Mouse (Mus musculus): Measurements from ENCODE around the gene Gdpd3. TPM values are rescaled to one million over a fixed set of nuclear protein-coding genes. Genes with fewer than 3 reads are reported as not detected.
A peak's percentile ranks its signal among the peaks of the same experiment; 100 is the strongest.

Gene Gdpd3
- polyA plus RNA-seq, 1 experiment from 2014 or later: 2.1 TPM

DNA sequence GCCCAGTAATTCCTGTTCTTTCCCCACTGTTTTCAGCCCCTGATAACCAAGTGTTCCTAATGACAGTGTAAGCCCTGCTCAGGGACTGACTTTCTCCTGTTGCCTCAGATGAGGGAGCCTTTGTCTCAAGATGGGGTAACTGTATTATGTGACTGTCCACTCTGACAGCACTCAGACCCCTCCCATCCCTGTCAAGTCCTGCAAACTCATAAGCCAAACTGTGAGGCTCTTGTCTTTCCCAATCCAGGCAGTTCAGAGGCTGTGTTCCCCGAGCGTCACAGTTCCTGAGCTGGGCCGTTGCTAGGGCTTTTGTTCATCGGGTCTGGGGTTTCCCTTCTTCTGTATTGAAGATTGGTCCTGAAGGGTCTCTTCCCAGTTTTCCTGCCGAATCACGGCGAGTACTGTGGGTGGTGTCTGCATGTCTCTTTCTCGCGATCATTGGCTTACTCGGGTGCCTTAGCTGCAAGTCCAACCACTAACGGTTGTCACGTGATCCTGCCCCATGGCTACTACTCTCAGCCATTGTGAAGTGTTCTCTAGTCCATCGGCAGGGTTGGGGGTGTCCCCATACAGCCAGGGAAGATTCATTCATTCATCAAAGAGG is 25.9 kb upstream of the Gdpd3 start:
- WGBS: 79% methylated on average over 13 of the region's 13 CpGs
- H3K9ac ChIP-seq (ENCODE audit: low read depth, low read length): no peak overlapping the region
- no peaks in the 10 kb centered on the region for H3K27me3 ChIP-seq (replicated peaks; ENCODE audit: control insufficient read depth, insufficient read depth, low read length)
- H3K36me3 ChIP-seq (ENCODE audit: control insufficient read depth, insufficient read depth, low read length): no peaks in the 10 kb centered on the region
- no peak for ATAC-seq
- no peaks in the 10 kb centered on the region for H3K4me1 ChIP-seq (ENCODE audit: control insufficient read depth, insufficient read depth, low read length)
- no peak overlapping the region for H3K4me3 ChIP-seq (ENCODE audit: low read length)
- H3K4me2 ChIP-seq (ENCODE audit: low read depth, low read length): no peak overlapping the region
- H3K27ac ChIP-seq (ENCODE audit: low read length): no peak overlapping the region
- H3K9me3 ChIP-seq (ENCODE audit: control insufficient read depth, low read length): no peaks in the 10 kb centered on the region

DNA sequence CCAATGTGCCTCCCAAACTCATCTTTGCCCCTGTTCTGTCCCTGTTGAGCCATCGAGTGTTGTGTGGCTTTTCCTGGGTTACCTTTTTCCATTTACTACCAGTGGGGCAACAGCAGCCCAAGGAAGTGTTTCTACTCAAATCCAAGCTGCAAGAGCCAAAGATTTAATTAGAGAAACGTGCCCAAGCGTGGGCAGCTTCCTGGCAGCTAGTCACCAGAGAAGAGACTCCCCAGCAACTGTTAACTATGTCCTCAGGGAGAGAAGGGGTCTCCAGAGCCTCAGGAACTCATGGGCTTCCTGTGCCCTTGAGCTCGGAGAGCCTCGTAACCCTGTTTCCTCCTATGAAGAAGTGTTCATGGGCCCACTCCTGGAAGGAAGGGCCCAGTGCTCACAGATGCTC is 25.2 kb upstream of the Gdpd3 start:
- Histone ChIP-seq H3K9me3 (ENCODE audit: control insufficient read depth, low read length) (no peaks in the 10 kb centered on the region), H3K4me1 (ENCODE audit: control insufficient read depth, insufficient read depth, low read length) (no peaks in the 10 kb centered on the region), H3K9ac (ENCODE audit: low read depth, low read length) (no peak overlapping the region), H3K27me3 (replicated peaks; ENCODE audit: control insufficient read depth, insufficient read depth, low read length) (no peaks in the 10 kb centered on the region), H3K36me3 (ENCODE audit: control insufficient read depth, insufficient read depth, low read length) (no peaks in the 10 kb centered on the region), H3K27ac (ENCODE audit: low read length) (no peak overlapping the region), H3K4me2 (ENCODE audit: low read depth, low read length) (no peak overlapping the region), H3K4me3 (ENCODE audit: low read length) (no peak overlapping the region)
- 75% methylated on average over 5 of the region's 5 CpGs for WGBS
- ATAC-seq: no peak

DNA sequence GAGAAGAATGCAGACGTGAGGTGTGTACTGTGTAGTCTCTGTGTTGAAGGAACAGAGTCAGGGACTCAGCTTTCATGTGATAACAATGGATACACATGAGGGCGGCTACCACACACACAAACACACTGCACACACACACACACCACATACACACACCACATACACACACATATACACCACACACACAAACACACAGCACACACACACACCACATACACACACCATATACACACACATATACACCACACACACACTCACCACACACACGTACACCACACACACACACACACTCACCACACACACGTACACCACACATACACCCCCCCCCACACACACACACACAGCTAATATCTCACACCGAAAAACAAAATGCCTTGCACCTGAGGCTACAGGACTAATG is 24.7 kb upstream of the Gdpd3 start:
- no peak overlapping the region for H3K4me2 ChIP-seq (ENCODE audit: low read depth, low read length)
- no peak overlapping the region for H3K4me3 ChIP-seq (ENCODE audit: low read length)
- H3K27ac ChIP-seq (ENCODE audit: low read length): no peak overlapping the region
- 84% methylated on average over 5 of the region's 5 CpGs for WGBS
- no peaks in the 10 kb centered on the region for H3K27me3 ChIP-seq (replicated peaks; ENCODE audit: control insufficient read depth, insufficient read depth, low read length)
- no peaks in the 10 kb centered on the region for H3K4me1 ChIP-seq (ENCODE audit: control insufficient read depth, insufficient read depth, low read length)
- H3K36me3 ChIP-seq (ENCODE audit: control insufficient read depth, insufficient read depth, low read length): no peaks in the 10 kb centered on the region
- ATAC-seq: no peak; the same call in 1 of the 2 replicates
- no peaks in the 10 kb centered on the region for H3K9me3 ChIP-seq (ENCODE audit: control insufficient read depth, low read length)
- H3K9ac ChIP-seq (ENCODE audit: low read depth, low read length): no peak overlapping the region

DNA sequence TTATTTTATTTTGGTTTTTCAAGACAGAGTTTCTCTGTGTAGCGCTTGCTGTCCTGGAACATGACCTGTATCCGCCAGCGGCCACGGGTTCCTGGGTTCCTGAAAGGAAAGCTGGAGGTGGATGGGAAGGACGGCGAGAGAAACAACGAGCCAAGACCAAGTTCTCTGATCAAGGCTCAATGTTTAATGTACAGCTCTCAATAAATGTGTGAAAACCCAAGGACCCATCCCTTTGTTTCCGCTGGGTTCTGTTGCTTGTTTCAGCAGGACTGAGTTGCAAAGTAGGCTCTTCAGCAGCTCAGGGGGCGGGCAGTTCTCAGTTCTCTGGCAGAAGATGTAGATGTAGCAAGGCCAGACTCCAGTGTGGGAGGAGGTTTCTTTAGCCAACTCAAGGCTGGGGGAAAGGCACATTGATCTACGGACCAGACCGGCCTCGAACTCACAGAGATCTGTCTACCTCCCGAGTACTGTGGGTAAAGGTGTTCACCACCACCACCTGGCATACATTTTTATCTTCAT is 24.1 kb upstream of the Gdpd3 start:
- H3K9ac ChIP-seq (ENCODE audit: low read depth, low read length): no peak overlapping the region
- H3K4me2 ChIP-seq (ENCODE audit: low read depth, low read length): no peak overlapping the region
- 89% methylated on average over 13 of the region's 13 CpGs for WGBS
- no peak overlapping the region for H3K4me3 ChIP-seq (ENCODE audit: low read length)
- H3K9me3 ChIP-seq (ENCODE audit: control insufficient read depth, low read length): no peaks in the 10 kb centered on the region
- no peak for ATAC-seq
- H3K4me1 ChIP-seq (ENCODE audit: control insufficient read depth, insufficient read depth, low read length): no peaks in the 10 kb centered on the region
- no peaks in the 10 kb centered on the region for H3K27me3 ChIP-seq (replicated peaks; ENCODE audit: control insufficient read depth, insufficient read depth, low read length)
- no peak overlapping the region for H3K27ac ChIP-seq (ENCODE audit: low read length)
- no peaks in the 10 kb centered on the region for H3K36me3 ChIP-seq (ENCODE audit: control insufficient read depth, insufficient read depth, low read length)

DNA sequence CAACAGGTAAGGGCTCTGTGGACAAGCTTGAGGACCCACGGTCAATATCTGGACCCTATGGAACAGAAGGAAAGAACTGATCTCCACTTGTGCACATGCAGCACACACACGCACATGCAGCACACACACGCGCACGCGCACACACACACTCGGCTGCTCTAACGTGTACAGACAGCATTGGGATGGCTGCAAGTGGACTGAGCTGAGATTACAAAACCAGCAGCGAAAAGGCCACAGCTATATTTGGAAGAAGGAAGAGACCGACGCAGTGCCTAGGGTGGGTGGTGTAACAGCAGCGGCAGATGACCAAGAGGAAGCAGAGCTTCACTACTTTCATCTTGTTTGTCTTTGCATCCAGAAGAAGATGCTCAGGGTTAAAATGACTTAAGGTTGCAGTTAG is 20.1 kb upstream of the Gdpd3 start:
- H3K9ac ChIP-seq (ENCODE audit: low read depth, low read length): peak overlapping the region; percentile 44
- H3K9me3 ChIP-seq (ENCODE audit: control insufficient read depth, low read length): no peaks in the 10 kb centered on the region
- peaks cover 6% of the 10 kb centered on the region; the same call in 1 of the 2 replicates for H3K4me1 ChIP-seq (ENCODE audit: control insufficient read depth, insufficient read depth, low read length)
- peak overlapping the region; percentile 83 for H3K27ac ChIP-seq (ENCODE audit: low read length)
- 85% methylated on average over 12 of the region's 12 CpGs for WGBS
- peak overlapping the region; percentile 31 for H3K4me3 ChIP-seq (ENCODE audit: low read length)
- no peaks in the 10 kb centered on the region for H3K36me3 ChIP-seq (ENCODE audit: control insufficient read depth, insufficient read depth, low read length)
- no peak for ATAC-seq
- peak overlapping the region; percentile 27 for H3K4me2 ChIP-seq (ENCODE audit: low read depth, low read length)
- no peaks in the 10 kb centered on the region for H3K27me3 ChIP-seq (replicated peaks; ENCODE audit: control insufficient read depth, insufficient read depth, low read length)

DNA sequence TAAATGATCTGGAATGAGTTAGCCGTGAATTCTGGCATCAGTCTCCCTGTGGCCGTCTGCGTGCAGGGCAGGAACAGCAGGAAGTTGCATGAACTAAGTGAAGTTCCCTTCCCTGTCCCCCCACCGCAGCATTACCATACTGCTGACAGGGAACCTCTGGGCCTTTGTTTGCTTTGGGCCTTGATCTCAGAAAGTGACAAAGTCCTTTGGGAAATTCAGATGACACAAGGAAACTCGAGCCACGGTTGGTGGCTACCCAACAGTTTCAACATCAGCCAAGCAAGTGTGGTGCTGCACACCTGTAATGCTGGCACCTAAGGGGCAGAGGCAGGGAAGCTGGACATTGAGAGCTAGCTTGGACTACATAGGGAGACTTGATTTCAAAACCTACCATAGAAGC is 19.3 kb upstream of the Gdpd3 start:
- 23% methylated on average over 6 of the region's 6 CpGs for WGBS
- Histone ChIP-seq H3K4me3 (ENCODE audit: low read length) (peak overlapping the region; percentile 31), H3K27ac (ENCODE audit: low read length) (peak overlapping the region; percentile 83), H3K4me1 (ENCODE audit: control insufficient read depth, insufficient read depth, low read length) (peaks cover 6% of the 10 kb centered on the region; the same call in 1 of the 2 replicates), H3K4me2 (ENCODE audit: low read depth, low read length) (peak overlapping the region; percentile 27), H3K36me3 (ENCODE audit: control insufficient read depth, insufficient read depth, low read length) (no peaks in the 10 kb centered on the region), H3K9me3 (ENCODE audit: control insufficient read depth, low read length) (no peaks in the 10 kb centered on the region), H3K27me3 (replicated peaks; ENCODE audit: control insufficient read depth, insufficient read depth, low read length) (no peaks in the 10 kb centered on the region), H3K9ac (ENCODE audit: low read depth, low read length) (peak overlapping the region; percentile 44)
- peak; percentile 86 for ATAC-seq

DNA sequence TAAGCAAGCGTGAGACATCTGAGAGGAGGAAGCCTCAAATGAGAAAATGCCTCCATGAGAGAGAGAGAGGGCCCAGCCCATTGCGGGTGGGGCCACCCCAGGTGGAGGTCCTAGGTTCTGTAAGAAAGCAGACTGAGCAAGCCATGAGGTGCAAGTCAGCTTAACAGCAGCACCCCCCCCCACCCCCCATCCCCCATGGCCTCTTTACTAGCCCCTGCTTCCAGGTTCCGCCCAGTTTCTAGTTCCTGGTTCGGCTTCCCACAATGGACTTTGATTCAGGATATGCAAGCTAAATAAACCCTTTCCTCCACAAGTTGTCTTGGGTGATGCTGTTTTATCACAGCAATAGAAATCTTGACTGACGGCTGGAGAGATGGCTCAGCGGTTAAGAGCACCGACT is 17.3 kb upstream of the Gdpd3 start:
- H3K36me3 ChIP-seq (ENCODE audit: control insufficient read depth, insufficient read depth, low read length): no peaks in the 10 kb centered on the region
- H3K27ac ChIP-seq (ENCODE audit: low read length): peak overlapping the region; percentile 79
- no peak overlapping the region for H3K4me3 ChIP-seq (ENCODE audit: low read length)
- WGBS: 52% methylated on average over 7 of the region's 7 CpGs
- H3K9ac ChIP-seq (ENCODE audit: low read depth, low read length): 0 out of 2 replicates have a peak overlapping the region, but pooled peaks have one; percentile 7
- peak; percentile 75 for ATAC-seq
- H3K4me1 ChIP-seq (ENCODE audit: control insufficient read depth, insufficient read depth, low read length): peaks cover 6% of the 10 kb centered on the region; the same call in 1 of the 2 replicates
- no peaks in the 10 kb centered on the region for H3K9me3 ChIP-seq (ENCODE audit: control insufficient read depth, low read length)
- H3K4me2 ChIP-seq (ENCODE audit: low read depth, low read length): no peak overlapping the region
- H3K27me3 ChIP-seq (replicated peaks; ENCODE audit: control insufficient read depth, insufficient read depth, low read length): no peaks in the 10 kb centered on the region

DNA sequence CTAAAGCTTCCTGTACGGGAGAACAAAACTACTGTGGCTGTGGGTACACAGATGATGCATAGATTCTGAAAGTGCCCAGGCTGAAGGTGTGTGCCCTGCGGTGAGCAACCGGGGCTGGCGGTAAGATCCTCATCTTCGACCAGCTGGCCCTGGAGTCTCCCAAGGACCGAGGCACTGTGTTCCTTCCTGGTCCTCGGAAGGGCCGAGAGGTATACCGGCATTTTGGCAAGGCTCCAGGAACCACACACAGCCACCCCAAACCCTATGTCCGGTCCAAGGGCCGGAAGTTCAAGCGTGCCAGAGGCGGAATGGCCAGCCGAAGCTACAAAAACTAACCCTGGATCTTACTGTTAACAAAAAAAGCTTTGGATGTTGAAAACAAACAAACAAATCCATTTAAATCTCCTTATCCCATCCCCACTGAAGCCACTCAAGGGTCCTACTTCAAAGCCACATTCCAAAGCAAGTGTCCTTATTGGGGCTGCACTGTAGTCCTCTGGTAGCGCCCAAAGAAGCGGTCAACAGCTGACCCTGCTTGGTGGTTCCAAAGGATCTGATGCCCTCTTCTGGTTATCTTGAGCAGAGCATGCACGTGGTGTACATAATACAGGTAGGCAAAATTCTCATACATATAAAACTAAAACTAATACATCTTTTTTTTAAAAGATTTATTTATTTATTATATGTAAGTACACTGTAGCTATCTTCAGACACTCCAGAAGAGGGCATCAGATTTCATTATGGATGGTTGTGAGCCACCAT is 16.4 kb upstream of the Gdpd3 start:
- 90% methylated on average over 17 of the region's 17 CpGs for WGBS
- Histone ChIP-seq H3K4me1 (ENCODE audit: control insufficient read depth, insufficient read depth, low read length) (peaks cover 9% of the 10 kb centered on the region; the same call in 1 of the 2 replicates), H3K9me3 (ENCODE audit: control insufficient read depth, low read length) (no peaks in the 10 kb centered on the region), H3K4me2 (ENCODE audit: low read depth, low read length) (no peak overlapping the region), H3K27ac (ENCODE audit: low read length) (0 out of 2 replicates have a peak overlapping the region, but pooled peaks have one; percentile 17), H3K27me3 (replicated peaks; ENCODE audit: control insufficient read depth, insufficient read depth, low read length) (no peaks in the 10 kb centered on the region), H3K36me3 (ENCODE audit: control insufficient read depth, insufficient read depth, low read length) (no peaks in the 10 kb centered on the region), H3K9ac (ENCODE audit: low read depth, low read length) (no peak overlapping the region), H3K4me3 (ENCODE audit: low read length) (no peak overlapping the region)
- ATAC-seq: no peak

DNA sequence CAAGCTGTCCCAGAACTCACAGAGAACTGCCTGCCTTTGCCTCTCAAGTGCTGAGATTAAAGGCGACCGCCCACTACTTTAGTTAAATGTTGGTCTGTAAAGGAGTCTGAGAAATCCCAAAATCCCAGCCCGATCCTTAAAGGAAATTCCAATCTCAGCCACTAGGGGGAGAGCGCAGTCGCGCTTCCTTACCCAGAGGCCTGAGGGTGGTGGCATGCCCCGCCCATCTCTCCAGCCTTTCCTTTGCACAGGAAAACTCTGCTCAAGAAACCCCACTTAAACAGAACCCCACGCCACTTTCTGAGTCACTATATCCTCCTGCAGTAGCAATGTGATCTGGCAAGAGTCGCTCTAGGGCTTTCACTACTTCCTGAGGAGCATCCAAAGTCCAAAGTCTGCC is 11.3 kb upstream of the Gdpd3 start:
- Histone ChIP-seq H3K4me3 (ENCODE audit: low read length) (no peak overlapping the region), H3K27ac (ENCODE audit: low read length) (peak overlapping the region; percentile 56), H3K36me3 (ENCODE audit: control insufficient read depth, insufficient read depth, low read length) (no peaks in the 10 kb centered on the region), H3K4me2 (ENCODE audit: low read depth, low read length) (peak overlapping the region; percentile 26; the same call in 1 of the 2 replicates), H3K9me3 (ENCODE audit: control insufficient read depth, low read length) (no peaks in the 10 kb centered on the region), H3K9ac (ENCODE audit: low read depth, low read length) (peak overlapping the region; percentile 51), H3K4me1 (ENCODE audit: control insufficient read depth, insufficient read depth, low read length) (peaks cover 8% of the 10 kb centered on the region), H3K27me3 (replicated peaks; ENCODE audit: control insufficient read depth, insufficient read depth, low read length) (no peaks in the 10 kb centered on the region)
- 1% methylated on average over 9 of the region's 9 CpGs for WGBS
- ATAC-seq: peak; percentile 76
